Mouse (Mus musculus) neural tube, embryonic 14.5 days (tissue): ENCODE data around the gene Olfr1015. TPM values are rescaled to one million over a fixed set of nuclear protein-coding genes. Genes with fewer than 3 reads are reported as not detected.

Experiments used
- polyA plus RNA-seq: library from polyadenylated mRNA; unstranded; fragments of >200 nt; fragmentation: Nextera tagmentation; extraction: Ambion mirVana; gene quantifications from 2 replicates; pipeline ENCODE4 v1.2.1, GENCODE M21; 2014

Gene Olfr1015
- polyA plus RNA-seq, 1 experiment from 2014 or later, result not detected

Other genes starting within 250 kb of the Olfr1015 start
- not detected in 2 replicates for gene Olfr996, start 202.8 kb upstream of the Olfr1015 start, polyA plus RNA-seq
- not detected in 2 replicates for gene Olfr998, start 193.1 kb upstream of the Olfr1015 start, polyA plus RNA-seq
- gene Olfr1000, start 170.1 kb upstream of the Olfr1015 start, polyA plus RNA-seq, result not detected in 2 replicates
- not detected in 2 replicates for gene Olfr1002, start 131.3 kb upstream of the Olfr1015 start, polyA plus RNA-seq
- not detected in 2 replicates for gene Olfr154, start 117.6 kb upstream of the Olfr1015 start, polyA plus RNA-seq
- not detected in 2 replicates for gene Olfr1006, start 103.2 kb upstream of the Olfr1015 start, polyA plus RNA-seq
- not detected in 2 replicates for gene Olfr1008, start 92.6 kb upstream of the Olfr1015 start, polyA plus RNA-seq
- gene Olfr1009, start 66.6 kb upstream of the Olfr1015 start, polyA plus RNA-seq, result not detected in 2 replicates
- gene Olfr1012, start 19.3 kb upstream of the Olfr1015 start, polyA plus RNA-seq, result not detected in 2 replicates
- gene Olfr1013, start 14.9 kb upstream of the Olfr1015 start, polyA plus RNA-seq, result not detected in 2 replicates
- gene Olfr1014, start 9.3 kb upstream of the Olfr1015 start, polyA plus RNA-seq, result not detected in 2 replicates
- gene Olfr1016, start 20.5 kb downstream of the Olfr1015 start, polyA plus RNA-seq, result not detected in 2 replicates
- not detected in 2 replicates for gene Olfr1018, start 36.5 kb downstream of the Olfr1015 start, polyA plus RNA-seq
- gene Olfr1019, start 63.5 kb downstream of the Olfr1015 start, polyA plus RNA-seq, result not detected in 2 replicates
- not detected in 2 replicates for gene Olfr1020, start 65.0 kb downstream of the Olfr1015 start, polyA plus RNA-seq
- not detected in 2 replicates for gene Olfr1022, start 86.6 kb downstream of the Olfr1015 start, polyA plus RNA-seq
- not detected in 2 replicates for gene Olfr1023, start 103.6 kb downstream of the Olfr1015 start, polyA plus RNA-seq
- gene Olfr1024, start 123.0 kb downstream of the Olfr1015 start, polyA plus RNA-seq, result not detected in 2 replicates
- not detected in 2 replicates for gene Olfr1025-ps1, start 133.2 kb downstream of the Olfr1015 start, polyA plus RNA-seq
- not detected in 2 replicates for gene Olfr1026, start 139.5 kb downstream of the Olfr1015 start, polyA plus RNA-seq
- gene Olfr1028, start 168.4 kb downstream of the Olfr1015 start, polyA plus RNA-seq, result not detected in 2 replicates
- gene Olfr1029, start 191.9 kb downstream of the Olfr1015 start, polyA plus RNA-seq, result not detected in 2 replicates
- not detected in 2 replicates for gene Olfr1030, start 197.3 kb downstream of the Olfr1015 start, polyA plus RNA-seq
- not detected in 2 replicates for gene Olfr1031, start 208.3 kb downstream of the Olfr1015 start, polyA plus RNA-seq
- not detected in 2 replicates for gene Olfr1032, start 223.5 kb downstream of the Olfr1015 start, polyA plus RNA-seq
- not detected in 2 replicates for gene Olfr1033, start 238.6 kb downstream of the Olfr1015 start, polyA plus RNA-seq